ENCODE assay signal across 11 mouse cellular contexts in the genomic region with DNA sequence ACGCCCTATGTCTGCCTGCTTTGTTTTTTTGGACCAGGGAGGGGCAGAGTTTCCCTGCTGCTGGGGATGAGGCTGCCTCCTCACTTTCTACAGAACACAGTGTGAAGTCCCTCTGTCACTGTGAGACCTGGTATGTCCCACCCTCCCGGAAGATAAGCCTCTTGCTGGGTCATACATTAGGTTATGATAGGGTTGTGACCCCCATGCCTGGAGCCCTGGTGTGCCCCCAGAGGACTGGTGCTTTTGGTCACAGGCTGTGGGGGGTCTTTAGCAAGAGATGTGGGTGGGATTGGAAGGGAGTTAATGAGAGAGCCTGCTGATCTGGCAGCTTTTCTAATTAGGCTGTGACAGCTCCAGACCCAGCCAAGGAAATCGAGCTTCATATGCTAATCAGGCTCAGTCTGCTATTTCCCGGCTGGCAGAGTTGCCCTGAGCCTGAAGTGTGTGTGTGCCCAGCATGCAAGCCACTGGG. TPM values are rescaled to one million over a fixed set of nuclear protein-coding genes. Genes with fewer than 3 reads are reported as not detected.
DNase-seq lines count a peak whose midpoint lies in the region; ATAC-seq and TF ChIP-seq lines count a peak whose summit lies in the region.
"Had no signal": no experiment of that assay in that cellular context is flagged by ENCODE, and none has a peak within 500 bp of the region (broad histone marks: within the 10 kb centered on the region; RNA-seq: fewer than 3 reads in every experiment).

No protein-coding gene starts in this region.

- H3K4me3 ChIP-seq in cerebellum, adult 2 months (replicated peaks; ENCODE audit: insufficient read depth, low read depth, low read length) = no peak overlapping the region
- H3K4me3 ChIP-seq in hindbrain, embryonic 10.5 days = no peak overlapping the region
- no peak overlapping the region for H3K4me3 ChIP-seq in midbrain, embryonic 15.5 days
- H3K4me3 ChIP-seq: liver, embryonic 13.5 days; myocyte had no signal

- intact Hi-C loops in gastrocnemius, postnatal 36 days (cut with DNase I) = no loop called here
- intact Hi-C loops in heart, postnatal 25 days (cut with DNase I) = no loop called here

- no peak overlapping the region for H3K27ac ChIP-seq in cerebellum, adult 2 months (ENCODE audit: insufficient read depth, low read length)
- 0 out of 2 replicates have a peak overlapping the region, but pooled peaks have one; percentile 35 for H3K27ac ChIP-seq in hindbrain, embryonic 10.5 days
- peak overlapping the region; percentile 66 for H3K27ac ChIP-seq in midbrain, embryonic 15.5 days
- H3K27ac ChIP-seq: liver, embryonic 13.5 days had no signal

- H3K4me1 ChIP-seq in cerebellum, adult 2 months (ENCODE audit: control insufficient read depth, insufficient read depth, low read length) = peaks cover 4% of the 10 kb centered on the region; the same call in 1 of the 2 replicates
- H3K4me1 ChIP-seq in hindbrain, embryonic 10.5 days (replicated peaks) = peaks cover 21% of the 10 kb centered on the region
- H3K4me1 ChIP-seq in midbrain, embryonic 15.5 days = peaks cover 12% of the 10 kb centered on the region
- H3K4me1 ChIP-seq: liver, embryonic 13.5 days had no signal

- H3K4me2 ChIP-seq in midbrain, embryonic 15.5 days = no peak overlapping the region
- H3K4me2 ChIP-seq: liver, embryonic 13.5 days had no signal

- 17% methylated on average over 4 of the region's 4 CpGs for WGBS in cerebellum, adult 2 months
- WGBS in hindbrain, embryonic 10.5 days = 9% methylated on average over 4 of the region's 4 CpGs
- 5% methylated on average over 4 of the region's 4 CpGs for WGBS in midbrain, embryonic 15.5 days

- 0 out of 2 replicates have a peak, but pooled peaks cover 3% of the 10 kb centered on the region for H3K36me3 ChIP-seq in hindbrain, embryonic 10.5 days
- H3K36me3 ChIP-seq in midbrain, embryonic 15.5 days (replicated peaks) = no peaks in the 10 kb centered on the region
- H3K36me3 ChIP-seq: liver, embryonic 13.5 days had no signal

- TF ChIP-seq POLR2A in cerebellum, adult 2 months (IDR thresholded peaks at IDR 0.05; ENCODE audit: borderline replicate concordance, insufficient read depth, low read length) = no peak

- peaks cover 6% of the 10 kb centered on the region; the same call in 1 of the 2 replicates for H3K9me3 ChIP-seq in hindbrain, embryonic 10.5 days
- no peaks in the 10 kb centered on the region for H3K9me3 ChIP-seq in midbrain, embryonic 15.5 days
- H3K9me3 ChIP-seq: liver, embryonic 13.5 days had no signal

- no peaks in the 10 kb centered on the region for H3K27me3 ChIP-seq in cerebellum, adult 2 months (ENCODE audit: control insufficient read depth, insufficient read depth, low read length)
- H3K27me3 ChIP-seq in hindbrain, embryonic 10.5 days (ENCODE audit: insufficient read depth, poor library complexity, severe bottlenecking) = no peaks in the 10 kb centered on the region
- H3K27me3 ChIP-seq in midbrain, embryonic 15.5 days (replicated peaks) = no peaks in the 10 kb centered on the region
- H3K27me3 ChIP-seq: liver, embryonic 13.5 days had no signal

- DNase-seq in frontal cortex, postnatal 25 days (ENCODE audit: low spot score in 2 of 2) = no peak
- DNase-seq in cerebellum, adult 2 months = peak; percentile 36 to 49
- DNase-seq in hindbrain, embryonic 10.5 days (ENCODE audit: low spot score) = no peak
- DNase-seq in gastrocnemius, postnatal 36 days = no peak
- DNase-seq in adrenal gland, postnatal 14 days = no peak
- no peak for DNase-seq in heart, postnatal 25 days (ENCODE audit: low spot score)
- DNase-seq: liver, embryonic 13.5 days had no signal

- H3K9ac ChIP-seq in midbrain, embryonic 15.5 days = no peak overlapping the region
- H3K9ac ChIP-seq: liver, embryonic 13.5 days had no signal

- peak; percentile 57 for ATAC-seq in frontal cortex, adult (ENCODE audit: low TSS enrichment)
- ATAC-seq in midbrain, embryonic 15.5 days (replicated peaks) = peak; percentile 75
- ATAC-seq: intestine, postnatal 0 days had no signal

- peak; percentile 16; the same call in 1 of the 2 replicates for TF ChIP-seq CTCF in cerebellum, adult 2 months (IDR thresholded peaks at IDR 0.05; ENCODE audit: borderline replicate concordance, insufficient read depth, low read depth, low read length)

RNA-seq across cellular contexts. Expression of a gene that starts 28.2 kb away (rescaled TPM):
- 73.3 and 75.7 TPM in 2 replicates for polyA plus RNA-seq in cerebellum, adult 2 months (2012; rRNA removed)
- 11.4 and 14.3 TPM in 2 replicates for polyA plus RNA-seq in hindbrain, embryonic 10.5 days (2016; fragmentation: Nextera tagmentation; extraction: Ambion mirVana)
- 33.6 and 34.3 TPM in 2 replicates for polyA plus RNA-seq in midbrain, embryonic 15.5 days (2015; fragmentation: Nextera tagmentation; extraction: Ambion mirVana)
- 1 to 10 TPM; 1.8 to 2.6 TPM for total RNA-seq in gastrocnemius, postnatal 36 days (2021)
- 18.2 and 23.8 TPM in 2 replicates for total RNA-seq in adrenal gland, postnatal 14 days (2021)
- 1 to 10 TPM; 3.4 to 4.3 TPM for total RNA-seq in heart, postnatal 25 days (2021)
- polyA plus RNA-seq: myocyte had no signal

Comparison
In these comparisons a context has a peak if more than half of its experiments do, and no peak if none do; other contexts are left out.
1. DNase-seq: peak in cerebellum, adult 2 months (2 of 2); none in frontal cortex, postnatal 25 days (0 of 2), hindbrain, embryonic 10.5 days (single experiment), gastrocnemius, postnatal 36 days (0 of 2), adrenal gland, postnatal 14 days (single experiment) and heart, postnatal 25 days (single experiment).